Mouse (Mus musculus) lung, embryonic 14.5 days (tissue): Measurements from ENCODE around the gene Il13. TPM values are rescaled to one million over a fixed set of nuclear protein-coding genes. Genes with fewer than 3 reads are reported as not detected.
A peak's percentile ranks its signal among the peaks of the same experiment; 100 is the strongest.

Experiments
- ATAC-seq: fragments of 200-750 bp; cut with Nextera tagmentation; 2 replicates; pipeline ENCODE4 v1.8.0; 2017; ENCODE audit warnings: mild to moderate bottlenecking, moderate TSS enrichment, moderate library complexity; ENCODE audit not compliant: insufficient read depth
- DNase-seq: peaks from one replicate; pipeline ENCODE4 v3.0.0-alpha.2; 2015
- H3K27ac ChIP-seq: fragments of 300-500 bp; sonication (generic); 2 replicates; pipeline ENCODE4 v1.5.1; 2014; ENCODE audit warnings: low read depth, mild to moderate bottlenecking, moderate library complexity
- H3K27me3 ChIP-seq: fragments of 300-500 bp; sonication (generic); 2 replicates; pipeline ENCODE4 v1.6.1; 2014; ENCODE audit warnings: low read length, control low read depth; ENCODE audit not compliant: insufficient read depth
- H3K36me3 ChIP-seq: fragments of 300-500 bp; sonication (generic); 2 replicates; pipeline ENCODE4 v1.6.1; 2014; ENCODE audit warnings: control low read depth; ENCODE audit not compliant: insufficient read depth
- H3K4me1 ChIP-seq: fragments of 300-500 bp; sonication (generic); 2 replicates; pipeline ENCODE4 v1.6.1; 2014; ENCODE audit warnings: antibody characterized with exemption, control low read depth; ENCODE audit not compliant: insufficient read depth
- H3K4me2 ChIP-seq: fragments of 300-500 bp; sonication (generic); 2 replicates; pipeline ENCODE4 v1.6.1; 2014; ENCODE audit warnings: mild to moderate bottlenecking
- H3K4me3 ChIP-seq: fragments of 300-500 bp; sonication (generic); 2 replicates; pipeline ENCODE4 v1.5.1; 2014; ENCODE audit warnings: low read depth, low read length
- H3K9ac ChIP-seq: fragments of 300-500 bp; sonication (generic); 2 replicates; pipeline ENCODE4 v1.6.1; 2014
- H3K9me3 ChIP-seq: fragments of 300-500 bp; sonication (generic); 2 replicates; pipeline ENCODE4 v1.6.1; 2016; ENCODE audit warnings: low read depth, low read length, control low read depth
- CTCF ChIP-seq: IDR thresholded peaks from 2 replicates; pipeline ENCODE4 v1.5.1; 2016; ENCODE audit warnings: antibody characterized with exemption, low read depth
- WGBS: fragments of 180-500 bp; shearing (Covaris S2); extraction: QIAGEN DNeasy Blood & Tissue Kit; methylation state at CpG from one replicate; pipeline ENCODE4 v1.1.7; 2014; 5-methylcytosine and 5-hydroxymethylcytosine counted together
- polyA plus RNA-seq: library from polyadenylated mRNA; unstranded; fragments of >200 nt; fragmentation: Nextera tagmentation; extraction: Ambion mirVana; gene quantifications from 2 replicates; pipeline ENCODE4 v1.2.1, GENCODE M21; 2014

Il13 gene
- polyA plus RNA-seq, 1 experiment from 2014 or later, result not detected

GRCm38 (mm10) chr11:53609672-53610071, 24.8 kb downstream of the Il13 start:
- Histone ChIP-seq H3K4me3 (no peak overlapping the region), H3K27me3 (no peaks in the 10 kb centered on the region), H3K4me1 (no peaks in the 10 kb centered on the region), H3K36me3 (no peaks in the 10 kb centered on the region), H3K4me2 (no peak overlapping the region), H3K27ac (no peak overlapping the region), H3K9me3 (no peaks in the 10 kb centered on the region), H3K9ac (no peak overlapping the region)
- ATAC-seq (no peak), DNase-seq (no peak)
- no peak for TF ChIP-seq CTCF
- WGBS, result 73% methylated on average over 3 of the region's 3 CpGs

GRCm38 (mm10) chr11:53609231-53609630, 25.3 kb downstream of the Il13 start:
- DNase-seq (no peak), ATAC-seq (no peak)
- Histone ChIP-seq H3K4me1 (no peaks in the 10 kb centered on the region), H3K4me3 (no peak overlapping the region), H3K27ac (no peak overlapping the region), H3K4me2 (no peak overlapping the region), H3K27me3 (no peaks in the 10 kb centered on the region), H3K9ac (no peak overlapping the region), H3K9me3 (no peaks in the 10 kb centered on the region), H3K36me3 (no peaks in the 10 kb centered on the region)
- TF ChIP-seq CTCF, result no peak
- 74% methylated on average over 6 of the region's 6 CpGs for WGBS

- ATAC-seq, result no peak
- Histone ChIP-seq H3K4me3 (no peak overlapping the region), H3K27ac (no peak overlapping the region), H3K4me2 (peak overlapping the region; percentile 1; the same call in 1 of the 2 replicates), H3K36me3 (peaks cover 11% of the 10 kb centered on the region), H3K9me3 (no peaks in the 10 kb centered on the region), H3K4me1 (no peaks in the 10 kb centered on the region), H3K9ac (no peak overlapping the region), H3K27me3 (no peaks in the 10 kb centered on the region)
- WGBS, result 4% methylated on average over 12 of the region's 12 CpGs
- TF ChIP-seq CTCF, result no peak
- peak; percentile 23 for DNase-seq
These were observed 28.9 kb downstream of the Il13 start for GRCm38 (mm10) chr11:53605609-53606008.

DNA sequence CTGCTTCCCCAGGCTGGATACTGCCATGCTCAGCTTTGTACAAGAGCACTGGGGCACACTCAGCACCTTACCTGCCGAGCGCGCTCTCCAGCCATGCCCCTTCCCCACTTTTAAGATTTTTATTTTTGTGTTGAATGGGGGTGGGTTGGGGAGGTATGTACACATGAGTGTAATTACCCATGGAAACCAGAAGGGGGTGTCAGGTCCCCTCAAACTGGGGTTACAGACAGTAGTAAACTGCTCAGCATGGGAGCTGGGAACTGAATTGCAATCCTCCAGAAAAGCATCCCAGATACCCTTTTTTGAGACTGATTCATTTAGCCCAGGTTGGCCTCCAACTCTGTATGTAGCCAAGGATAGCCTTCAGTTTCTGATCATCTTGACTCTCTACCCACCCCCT, 29.5 kb downstream of the Il13 start:
- no peak for DNase-seq
- TF ChIP-seq CTCF, result peak; percentile 23; the same call in 1 of the 2 replicates
- no peak overlapping the region for H3K27ac ChIP-seq
- no peak for ATAC-seq
- H3K4me1 ChIP-seq, result no peaks in the 10 kb centered on the region
- WGBS, result 91% methylated on average over 3 of the region's 3 CpGs
- no peaks in the 10 kb centered on the region for H3K27me3 ChIP-seq
- H3K4me3 ChIP-seq, result no peak overlapping the region
- no peak overlapping the region for H3K4me2 ChIP-seq
- no peaks in the 10 kb centered on the region for H3K9me3 ChIP-seq
- peaks cover 17% of the 10 kb centered on the region for H3K36me3 ChIP-seq
- H3K9ac ChIP-seq, result no peak overlapping the region

- Histone ChIP-seq H3K9me3 (no peaks in the 10 kb centered on the region), H3K4me2 (no peak overlapping the region), H3K9ac (no peak overlapping the region), H3K27ac (no peak overlapping the region), H3K4me3 (no peak overlapping the region), H3K4me1 (no peaks in the 10 kb centered on the region), H3K36me3 (peaks cover 54% of the 10 kb centered on the region), H3K27me3 (no peaks in the 10 kb centered on the region)
- 90% methylated on average over 5 of the region's 5 CpGs for WGBS
- TF ChIP-seq CTCF, result no peak
- ATAC-seq (no peak), DNase-seq (no peak)
These were observed 43.4 kb downstream of the Il13 start for GRCm38 (mm10) chr11:53591116-53591515.

GRCm38 (mm10) chr11:53590368-53590768, 44.1 kb downstream of the Il13 start:
- ATAC-seq (no peak), DNase-seq (peak; percentile 69)
- no peaks in the 10 kb centered on the region for H3K4me1 ChIP-seq
- H3K9me3 ChIP-seq, result no peaks in the 10 kb centered on the region
- no peak overlapping the region for H3K4me3 ChIP-seq
- no peak overlapping the region for H3K27ac ChIP-seq
- peak; percentile 73 for TF ChIP-seq CTCF
- H3K36me3 ChIP-seq, result peaks cover 51% of the 10 kb centered on the region
- no peak overlapping the region for H3K4me2 ChIP-seq
- WGBS, result 41% methylated on average over 15 of the region's 15 CpGs
- H3K9ac ChIP-seq, result no peak overlapping the region
- no peaks in the 10 kb centered on the region for H3K27me3 ChIP-seq

DNA sequence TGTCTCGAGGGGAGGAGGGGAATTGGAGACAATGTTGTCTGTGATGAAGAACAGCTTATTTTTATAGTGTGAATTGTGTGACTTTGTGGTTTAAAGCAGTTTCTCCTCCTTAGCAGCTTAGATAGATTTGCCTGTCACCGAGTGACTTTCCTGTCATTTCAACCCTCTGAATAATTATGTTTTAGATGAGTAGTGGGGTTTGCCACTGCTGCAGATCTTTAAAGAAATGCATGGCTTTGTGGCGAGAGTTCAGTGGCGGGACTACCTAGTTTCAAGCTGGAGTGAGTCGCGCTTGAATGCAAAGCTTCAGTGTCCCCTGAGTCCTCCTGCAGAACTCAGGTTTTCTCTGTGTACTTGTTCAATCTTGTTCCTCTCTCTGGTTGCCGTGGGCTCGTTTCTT, 46.2 kb downstream of the Il13 start:
- no peak for TF ChIP-seq CTCF
- WGBS, result 77% methylated on average over 8 of the region's 8 CpGs
- DNase-seq (no peak), ATAC-seq (no peak)
- Histone ChIP-seq H3K36me3 (peaks cover 50% of the 10 kb centered on the region), H3K4me2 (no peak overlapping the region), H3K4me3 (no peak overlapping the region), H3K4me1 (no peaks in the 10 kb centered on the region), H3K27me3 (no peaks in the 10 kb centered on the region), H3K27ac (no peak overlapping the region), H3K9me3 (no peaks in the 10 kb centered on the region), H3K9ac (no peak overlapping the region)

DNA sequence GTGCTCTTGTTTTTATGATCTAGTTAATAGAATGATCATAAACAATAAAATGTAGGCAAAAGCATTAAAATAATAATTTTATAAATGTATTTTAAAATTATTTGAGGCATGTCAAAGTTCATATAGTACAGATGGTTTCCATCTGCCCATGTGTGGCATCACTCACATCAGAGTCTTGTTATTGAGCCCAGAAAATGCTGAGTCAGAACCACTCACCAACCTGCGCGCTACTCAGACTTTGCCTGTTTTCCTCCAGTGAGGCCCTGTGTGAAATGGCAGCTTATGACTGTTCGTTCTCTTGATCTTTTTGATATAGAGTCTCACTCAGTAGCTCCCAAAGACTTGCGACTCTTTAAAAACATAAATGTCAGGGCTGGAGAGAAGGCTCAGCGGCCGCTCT, 49.0 kb downstream of the Il13 start:
- TF ChIP-seq CTCF, result no peak
- Histone ChIP-seq H3K9me3 (no peaks in the 10 kb centered on the region), H3K27ac (no peak overlapping the region), H3K9ac (no peak overlapping the region), H3K27me3 (no peaks in the 10 kb centered on the region), H3K4me3 (no peak overlapping the region), H3K36me3 (peaks cover 60% of the 10 kb centered on the region), H3K4me2 (no peak overlapping the region), H3K4me1 (no peaks in the 10 kb centered on the region)
- WGBS, result 93% methylated on average over 6 of the region's 6 CpGs
- no peak for ATAC-seq
- no peak for DNase-seq
